Mouse (Mus musculus) cerebellum, postnatal 36 days (tissue): ENCODE measurements at regions not wholly inside any gene's neighbourhood (a gene's known extent, or its start where the extent isn't known, plus 50 kb on each side); places are given as distances from the start of the nearest gene placed in this dataset.
A peak's percentile ranks its signal among the peaks of the same experiment; 100 is the strongest.

Experiments used
- DNase-seq, 2 experiments: peaks; one replicate each; pipeline ENCODE4 v3.0.0; 2021 to 2022; ENCODE audit warnings: mixed read lengths in 2 of 2

DNA sequence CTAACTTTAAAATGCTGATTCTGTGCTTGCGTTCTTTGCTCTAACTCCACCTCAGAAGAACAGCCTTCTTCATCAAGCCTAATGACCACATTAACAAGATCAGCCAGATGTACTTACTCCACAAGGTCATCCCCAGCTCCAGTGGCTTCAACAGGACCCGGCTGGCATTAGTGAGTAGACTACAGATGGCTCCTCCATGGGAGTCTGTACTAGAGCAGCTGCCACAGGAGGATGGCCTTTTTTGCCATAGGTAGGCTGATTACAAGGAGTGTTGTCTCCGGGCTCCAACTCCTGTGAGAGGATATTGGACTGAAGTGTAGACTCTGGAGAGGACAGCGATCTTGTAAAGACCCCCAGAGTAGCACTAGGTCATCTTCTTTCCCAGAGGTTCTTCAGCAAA, 729.7 kb downstream of the Galc start:
- DNase-seq, result peak; percentile 4 to 5

DNA sequence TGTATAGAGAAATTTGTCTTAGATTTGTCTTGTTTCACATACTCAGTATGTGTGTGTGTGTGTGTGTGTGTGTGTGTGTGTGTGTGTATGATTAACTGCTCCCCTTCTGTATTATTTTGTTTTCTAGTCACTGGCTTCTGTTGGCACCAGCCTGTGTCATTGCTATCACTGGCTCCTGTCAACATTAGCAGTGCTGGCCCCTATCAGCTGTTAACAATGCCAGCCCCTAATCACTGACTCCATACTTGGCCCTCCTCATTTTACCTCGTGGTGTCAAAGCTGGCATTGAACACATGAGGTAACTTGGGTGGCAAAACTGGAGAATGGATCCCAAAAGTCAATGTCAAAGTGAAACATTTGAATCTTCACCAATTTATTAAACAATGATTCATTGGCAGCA, 733.3 kb downstream of the Galc start:
- DNase-seq, result no peak

DNA sequence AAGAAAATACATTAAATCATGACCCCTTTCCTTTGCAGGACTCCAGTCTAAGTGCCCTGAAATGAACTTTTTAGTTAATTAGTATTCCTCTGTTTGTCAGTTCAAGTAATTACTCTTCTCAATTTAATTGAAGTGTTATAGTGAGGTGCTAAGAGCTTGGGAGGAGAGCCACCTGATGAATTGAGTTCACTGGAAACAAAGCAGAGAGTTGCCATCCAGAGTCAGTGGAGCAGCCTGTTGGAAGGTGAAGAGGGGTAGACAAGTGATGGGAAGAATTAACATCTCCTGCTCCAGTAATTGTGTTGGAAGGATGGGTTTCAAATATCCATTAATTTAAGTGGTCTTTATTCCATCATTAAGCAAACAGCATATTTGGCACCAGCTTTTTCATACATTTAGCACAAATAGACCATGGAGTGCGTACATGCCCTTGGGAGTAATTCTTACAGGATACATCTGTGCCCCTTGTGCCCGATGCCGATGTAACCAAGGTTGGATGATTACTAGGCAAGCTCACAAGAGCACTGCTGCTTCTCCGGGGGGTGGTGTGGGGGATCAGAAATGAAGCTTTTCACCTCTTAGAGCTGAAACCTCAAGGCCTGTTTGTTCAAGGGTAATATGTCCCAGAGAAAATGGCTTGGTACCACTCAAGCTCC, 739.3 kb downstream of the Galc start:
- DNase-seq, result no peak

DNA sequence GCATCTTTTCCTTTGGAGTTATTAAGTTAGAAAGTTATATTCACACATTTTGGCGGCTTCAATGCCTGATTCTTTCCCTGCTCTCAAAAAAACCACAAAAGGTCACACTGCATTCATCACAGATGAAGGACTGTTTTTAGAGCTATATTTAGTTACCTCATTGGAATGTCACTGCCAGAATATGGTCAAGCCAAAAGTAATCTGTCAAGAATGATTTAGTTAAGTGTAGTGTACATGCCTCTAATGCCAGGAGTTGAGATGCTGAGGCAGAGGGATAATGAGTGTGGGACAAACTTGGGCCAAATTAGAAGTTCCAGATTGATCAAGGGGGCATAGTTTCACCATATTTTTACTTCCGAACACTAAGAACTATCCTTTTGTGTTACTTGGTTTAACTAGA, 741.7 kb downstream of the Galc start:
- DNase-seq, result no peak

DNA sequence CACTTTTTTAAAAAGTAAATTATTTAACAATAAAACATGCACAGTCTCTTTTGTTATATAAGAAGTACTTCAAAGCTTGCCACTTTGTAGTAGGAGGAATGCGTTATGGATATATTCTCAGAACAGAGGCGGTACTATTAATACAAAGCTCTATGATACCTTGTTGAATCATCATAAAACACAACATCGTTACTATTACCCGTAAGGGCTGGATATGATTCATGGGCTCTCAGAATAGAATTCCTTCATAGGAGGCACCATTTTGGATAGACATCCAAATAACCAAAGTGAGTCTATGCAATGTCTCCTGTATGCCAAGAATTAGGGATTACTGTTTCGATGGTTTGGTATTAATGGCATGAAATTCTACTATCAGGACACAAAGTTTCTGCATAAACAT, 743.5 kb downstream of the Galc start:
- no peak for DNase-seq

DNA sequence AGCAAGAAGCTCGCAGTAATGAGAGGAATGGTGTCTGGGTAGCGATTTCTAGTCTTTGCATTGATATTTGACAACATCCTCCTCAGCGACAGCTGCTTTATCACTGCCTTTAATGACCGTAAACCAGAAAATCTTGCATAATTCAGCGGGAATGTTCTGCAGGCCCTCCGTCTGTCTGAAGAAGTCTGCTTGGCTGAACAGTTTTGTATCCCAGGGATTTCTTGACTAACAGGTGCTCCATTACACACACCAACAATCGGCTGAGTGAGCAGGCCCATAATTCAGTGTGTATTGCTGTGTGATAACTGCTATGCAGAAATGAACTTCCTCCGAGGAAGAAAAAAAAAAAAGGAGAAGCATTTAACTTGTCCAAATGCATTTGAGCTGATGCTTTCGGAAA, 747.4 kb downstream of the Galc start:
- no peak for DNase-seq

DNA sequence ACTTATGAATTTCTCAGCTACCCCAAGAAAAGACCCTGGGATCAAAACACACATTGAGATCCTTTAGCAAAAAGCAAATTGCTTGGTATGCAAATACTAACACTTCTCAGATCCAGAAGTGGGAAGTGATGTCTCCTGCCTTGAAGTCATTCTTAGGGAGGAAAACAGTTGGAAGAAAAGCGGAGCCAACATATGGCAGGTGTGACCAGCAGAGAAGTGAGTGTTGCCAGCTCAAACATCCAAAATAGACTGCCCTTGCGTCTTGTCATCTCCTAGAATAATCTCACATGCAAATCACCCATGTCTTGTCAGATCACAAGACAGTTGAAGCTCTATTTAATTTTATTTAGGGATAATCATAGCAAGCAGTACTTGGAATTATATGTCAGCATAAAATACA, 757.8 kb downstream of the Galc start:
- no peak for DNase-seq

DNA sequence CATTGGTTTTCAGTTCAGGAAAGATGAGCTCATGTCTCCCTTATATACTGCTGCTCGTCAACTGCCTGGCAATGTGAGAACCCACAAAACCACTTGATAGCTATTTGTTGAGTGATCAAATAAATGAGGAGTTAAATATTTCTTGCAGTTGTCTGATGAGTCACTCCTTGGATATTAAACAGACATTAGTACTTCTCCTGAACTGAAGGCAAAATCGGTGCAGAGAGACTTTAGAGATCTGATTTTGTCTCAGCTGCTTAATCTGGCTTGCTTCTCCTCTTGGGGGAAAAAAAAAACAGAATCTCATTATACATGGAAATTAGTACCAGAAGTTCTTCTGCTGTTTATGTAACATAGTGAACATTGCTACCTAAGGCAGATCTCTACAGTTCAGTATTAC, 775.7 kb downstream of the Galc start:
- DNase-seq, result no peak

DNA sequence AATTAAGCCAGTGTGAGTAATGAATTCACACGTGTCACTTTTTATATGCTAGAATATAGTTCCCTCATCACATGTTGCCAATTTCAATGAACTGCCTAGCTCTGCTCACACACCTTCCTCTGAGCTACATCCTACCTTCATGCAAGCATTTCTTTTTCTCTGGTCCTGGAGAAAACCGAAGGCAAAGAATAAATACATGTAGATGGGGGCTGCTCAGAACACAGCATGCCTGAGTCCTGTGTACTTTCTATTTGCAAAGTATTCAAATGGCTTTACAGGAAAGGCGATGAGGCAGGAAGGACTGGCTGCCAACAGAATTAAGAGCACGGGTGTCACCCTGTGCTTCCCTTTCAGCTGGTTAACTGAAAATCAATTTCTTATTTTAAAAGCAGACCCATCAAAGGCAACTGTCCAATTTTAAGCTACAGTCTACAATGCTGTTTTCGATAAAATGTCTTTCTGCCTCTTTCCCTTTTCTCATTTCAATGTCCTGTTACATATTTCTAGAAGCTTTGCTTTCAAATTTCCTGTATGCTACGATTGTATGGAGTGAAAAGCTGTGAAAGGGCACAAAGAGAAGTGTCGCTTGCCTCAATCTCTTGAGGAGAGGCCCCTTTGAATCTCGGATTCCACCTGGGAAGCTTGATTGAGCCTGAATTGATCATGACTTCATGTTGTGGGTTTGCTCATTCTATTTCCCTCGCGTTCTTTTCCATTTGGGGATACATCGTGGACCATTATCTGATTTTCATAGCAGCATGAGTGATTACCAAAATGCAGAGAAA, 782.6 kb downstream of the Galc start:
- DNase-seq, result no peak

DNA sequence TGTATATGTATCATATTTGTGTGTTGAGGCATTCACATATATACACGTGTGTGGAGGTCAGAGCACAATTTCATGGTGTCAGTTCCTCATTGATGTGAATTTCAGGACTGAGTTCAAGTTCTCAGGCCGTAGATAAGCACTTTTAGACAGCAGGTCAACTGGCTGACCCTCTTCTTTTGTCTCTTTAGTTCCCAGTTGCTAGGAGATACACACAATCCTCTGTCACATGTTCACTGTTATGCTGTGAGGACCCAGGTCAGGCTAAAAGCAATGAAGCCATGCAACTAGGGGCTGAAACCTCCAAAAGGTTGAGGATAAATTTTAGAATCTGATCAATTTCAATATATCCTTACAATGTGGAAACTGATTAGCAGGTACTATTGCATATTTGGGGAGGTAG, 783.5 kb downstream of the Galc start:
- no peak for DNase-seq

DNA sequence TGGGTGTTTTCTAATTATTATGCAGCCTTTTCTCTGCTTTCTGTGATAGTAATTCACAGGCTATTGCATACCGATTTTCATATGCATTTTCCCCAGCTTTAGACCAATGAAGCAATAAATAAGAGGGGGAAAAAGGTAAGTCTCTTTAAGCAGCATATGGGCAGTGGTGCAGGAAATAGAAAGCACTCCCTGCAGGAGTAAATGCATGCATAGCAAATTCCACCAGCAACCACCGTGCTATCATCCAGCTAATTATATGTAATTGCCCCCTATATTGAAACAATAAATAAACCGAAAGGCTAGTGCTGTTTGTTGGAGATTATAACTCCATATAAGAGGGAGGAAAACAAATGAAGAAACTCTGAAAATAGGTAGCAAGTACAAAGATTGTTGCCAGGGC, 790.1 kb downstream of the Galc start:
- no peak for DNase-seq

DNA sequence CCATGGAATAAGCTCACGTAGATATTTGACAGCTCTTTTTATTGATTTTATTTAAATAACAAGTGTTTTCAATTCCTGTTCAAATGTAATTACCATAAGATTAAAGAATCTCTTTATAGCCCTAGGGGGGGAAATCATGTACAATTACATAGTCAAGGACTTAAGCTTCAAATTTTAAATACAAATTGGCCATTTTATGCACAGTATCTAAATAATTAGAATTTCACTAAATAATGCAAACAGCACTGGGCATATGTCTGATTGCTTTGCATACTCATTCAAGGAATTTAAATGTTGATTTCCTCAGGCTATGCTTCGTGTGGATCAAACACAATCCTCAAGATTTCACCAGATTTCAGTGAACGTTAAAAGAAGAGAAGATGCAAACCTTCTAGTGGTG, 823.1 kb downstream of the Galc start:
- DNase-seq, result no peak

DNA sequence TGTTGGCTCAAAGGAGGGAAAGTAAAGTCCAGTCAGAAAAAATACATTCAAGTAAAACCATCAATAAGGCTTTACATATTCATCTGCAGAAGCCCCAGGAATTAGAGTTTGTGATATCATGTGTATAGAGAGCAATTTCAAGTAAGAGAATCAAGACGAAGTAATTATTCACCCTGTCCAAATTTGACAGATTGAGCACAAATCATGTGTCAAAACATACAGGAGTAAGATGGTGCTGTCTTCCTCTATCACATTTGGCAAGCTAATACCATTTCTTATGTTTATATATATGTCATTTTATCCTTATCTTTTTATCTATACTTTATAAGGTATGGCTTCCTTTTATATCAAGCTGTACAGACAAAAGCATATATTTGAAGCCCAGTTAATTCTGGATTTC, 825.2 kb downstream of the Galc start:
- no peak for DNase-seq

DNA sequence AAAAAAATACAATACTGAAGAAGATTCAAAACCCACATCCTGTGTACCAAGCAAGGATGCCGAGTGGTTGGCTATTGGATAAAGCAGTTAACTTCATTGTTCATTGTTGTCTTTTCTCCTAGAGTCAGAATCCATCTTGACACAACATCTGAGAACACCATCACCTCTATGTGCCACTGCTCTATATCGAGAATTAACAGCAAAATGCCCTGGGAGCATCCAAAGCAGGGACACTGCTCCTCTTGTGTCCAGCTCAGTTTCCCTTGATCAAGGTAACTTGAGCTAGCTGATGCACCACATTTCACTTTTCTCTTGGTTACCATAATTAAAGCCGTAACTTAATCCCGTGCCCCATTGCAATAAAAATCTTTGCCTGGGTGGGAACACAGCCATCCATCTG, 826.6 kb downstream of the Galc start:
- no peak for DNase-seq

DNA sequence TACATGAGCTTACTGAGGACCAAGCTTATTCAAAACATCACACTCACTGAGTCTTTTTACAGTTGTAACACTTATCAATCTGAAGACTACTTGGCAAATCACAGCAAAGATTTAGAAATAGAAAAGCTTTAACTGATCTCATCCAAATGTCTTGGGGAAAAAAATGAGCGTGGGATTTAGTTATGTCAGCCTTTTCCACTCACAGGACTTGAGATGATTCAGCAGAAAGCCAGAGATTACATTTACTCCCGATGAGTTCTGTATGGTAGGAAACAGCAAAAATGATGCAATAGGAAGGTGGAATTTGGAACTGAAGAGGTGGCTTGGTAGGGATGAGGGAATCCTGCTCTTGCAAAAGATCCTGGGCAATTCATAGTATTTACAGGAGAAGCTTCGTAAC, 831.0 kb downstream of the Galc start:
- DNase-seq, result no peak

DNA sequence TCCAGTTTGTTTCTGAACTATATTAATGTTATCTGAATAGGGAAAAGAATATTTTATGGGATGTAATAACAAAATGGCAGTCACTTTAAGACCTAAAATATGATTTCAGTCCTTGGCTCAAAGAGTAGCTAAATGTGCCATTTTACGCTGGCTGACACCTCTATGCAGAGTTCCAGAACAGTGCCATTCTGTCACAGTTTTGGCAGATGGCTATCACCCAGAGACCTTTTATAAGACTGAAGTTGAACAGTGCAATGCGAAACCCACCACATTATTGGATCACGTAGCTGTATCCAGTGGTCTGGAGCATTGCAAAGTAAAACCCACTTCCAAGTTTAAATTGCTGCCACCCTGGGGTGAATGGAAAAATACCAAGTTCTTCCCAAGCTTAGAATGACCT, 834.5 kb downstream of the Galc start:
- no peak for DNase-seq

DNA sequence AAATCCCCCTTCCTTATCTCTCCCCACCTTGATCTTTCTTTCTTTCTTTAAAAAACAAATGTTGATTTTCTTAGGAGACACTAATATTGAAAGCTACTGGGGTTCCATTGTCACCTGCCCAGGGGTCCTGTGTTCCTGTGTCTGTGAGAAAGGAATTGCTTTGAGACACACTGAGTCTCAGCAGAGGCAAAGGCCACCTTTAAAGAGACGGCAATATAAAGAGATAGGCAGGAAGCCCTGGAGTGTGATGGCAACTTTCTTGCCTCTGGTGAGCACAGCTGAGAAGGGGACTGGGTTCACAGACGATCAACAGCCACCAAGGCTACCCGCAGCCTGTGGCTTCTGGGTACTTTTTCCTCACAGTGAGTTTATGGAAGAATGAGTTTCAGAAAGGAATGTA, 855.8 kb downstream of the Galc start:
- no peak for DNase-seq

DNA sequence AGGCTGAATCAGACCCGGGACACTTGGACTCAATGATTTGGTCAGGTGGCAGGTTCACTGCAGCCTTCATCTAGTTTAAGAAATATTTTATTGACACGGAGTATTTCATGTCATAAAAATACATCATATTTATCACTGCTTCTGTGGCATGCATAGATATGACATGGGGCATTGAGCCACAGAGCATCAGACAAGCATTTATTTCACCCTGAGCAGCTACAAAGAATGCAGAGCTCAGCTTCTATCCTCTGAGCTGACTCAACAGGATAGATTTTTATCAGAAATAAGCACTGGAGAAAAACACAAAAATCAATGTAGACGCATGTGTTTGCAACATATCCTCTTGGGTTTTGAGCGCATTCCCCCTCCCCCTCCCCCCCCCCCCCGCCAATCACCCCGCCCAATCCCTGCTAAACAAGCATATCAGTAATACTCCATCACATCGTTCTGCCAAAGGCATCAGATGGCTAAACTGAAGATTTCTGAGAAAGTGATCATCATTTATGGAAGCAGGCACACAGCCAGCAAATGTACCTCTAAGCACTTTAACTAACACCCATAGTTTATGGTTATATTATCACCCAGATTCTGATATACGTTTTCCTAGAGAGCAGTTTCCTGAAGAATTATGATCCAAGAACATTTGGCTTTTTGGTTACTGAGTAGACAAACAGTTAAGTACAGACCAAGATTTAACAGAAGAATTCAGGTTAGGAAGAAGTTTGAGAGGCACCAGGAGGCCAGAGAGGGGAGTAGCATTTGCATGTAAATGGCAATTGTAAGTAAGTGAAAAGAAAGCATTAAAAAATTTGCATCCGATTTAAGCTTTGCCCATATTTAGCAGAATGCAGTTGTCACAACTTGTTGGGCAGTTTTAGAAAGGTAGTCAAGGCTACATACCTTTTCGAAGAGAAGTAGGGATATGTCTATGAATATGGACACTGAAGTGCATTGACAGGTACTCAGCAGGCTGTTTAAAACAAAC, 856.6 kb downstream of the Galc start:
- DNase-seq, result no peak

DNA sequence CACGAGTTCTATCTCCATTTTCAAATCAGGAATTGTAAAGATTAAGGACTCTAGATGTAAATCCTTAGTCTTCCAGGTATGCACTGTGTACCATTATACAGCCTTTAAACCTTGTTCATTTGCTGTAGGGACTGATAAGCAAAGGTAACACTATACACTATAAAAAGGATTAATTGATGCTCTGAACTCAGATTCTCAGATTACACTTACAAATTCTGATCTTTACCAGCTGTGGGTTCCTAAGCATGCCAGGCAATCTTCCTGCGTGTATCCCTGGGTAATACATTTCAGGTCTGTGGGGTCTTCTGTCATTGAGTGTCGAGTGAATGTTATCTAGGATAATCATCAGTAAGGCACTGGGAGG, 860.7 kb downstream of the Galc start:
- DNase-seq, result no peak

DNA sequence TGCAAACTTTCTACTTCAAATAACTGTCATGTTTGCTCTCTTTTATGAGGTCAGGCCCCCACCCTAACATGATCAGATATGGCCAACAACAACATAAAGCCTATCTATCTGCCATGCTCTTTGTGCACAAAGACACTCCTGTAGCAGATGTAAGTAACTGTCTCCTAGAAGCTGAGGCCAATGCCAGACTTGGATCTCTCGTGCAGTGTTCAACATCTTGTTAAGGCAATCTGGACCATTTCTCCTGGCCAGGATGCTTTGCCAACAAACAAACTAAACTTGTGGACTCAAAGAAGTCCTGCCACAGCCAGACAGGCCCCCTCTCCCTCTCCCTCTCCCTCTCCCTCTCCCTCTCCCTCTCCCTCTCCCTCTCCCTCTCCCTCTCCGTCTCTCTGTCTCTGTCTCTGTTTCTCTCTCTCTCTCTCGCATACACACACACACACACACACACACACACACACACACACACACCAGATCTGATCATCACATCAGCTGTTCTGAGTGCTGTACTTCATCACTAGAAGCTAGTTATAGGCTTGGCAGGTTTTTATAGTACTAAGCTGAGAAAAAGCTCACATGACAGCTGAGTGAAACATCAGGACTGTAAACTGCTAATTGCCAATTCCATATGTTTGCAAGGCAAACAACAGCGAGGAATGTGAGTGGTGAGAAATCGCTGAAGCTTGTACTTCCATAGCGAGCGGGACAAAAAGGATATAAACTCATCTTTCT, 861.2 kb downstream of the Galc start:
- DNase-seq, result no peak

DNA sequence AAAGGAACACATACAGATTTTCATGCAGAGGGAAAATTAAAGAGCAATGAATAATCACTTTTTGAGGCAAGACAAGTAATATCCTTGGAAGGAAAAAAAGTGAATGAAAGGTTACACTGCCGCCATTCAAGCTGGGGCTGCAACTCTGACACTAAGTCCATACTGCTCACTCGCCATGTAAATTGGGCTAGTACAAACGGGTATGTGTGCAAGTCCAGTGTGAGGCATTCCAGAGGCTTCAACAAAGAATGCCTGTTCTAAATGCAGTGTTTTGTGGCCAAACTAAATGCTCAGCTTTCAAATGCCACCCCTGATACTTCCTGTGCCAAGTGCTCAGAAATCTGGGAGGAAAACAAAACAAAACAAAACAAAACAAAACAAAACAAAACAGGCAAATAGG, 897.5 kb downstream of the Galc start:
- DNase-seq, result no peak

DNA sequence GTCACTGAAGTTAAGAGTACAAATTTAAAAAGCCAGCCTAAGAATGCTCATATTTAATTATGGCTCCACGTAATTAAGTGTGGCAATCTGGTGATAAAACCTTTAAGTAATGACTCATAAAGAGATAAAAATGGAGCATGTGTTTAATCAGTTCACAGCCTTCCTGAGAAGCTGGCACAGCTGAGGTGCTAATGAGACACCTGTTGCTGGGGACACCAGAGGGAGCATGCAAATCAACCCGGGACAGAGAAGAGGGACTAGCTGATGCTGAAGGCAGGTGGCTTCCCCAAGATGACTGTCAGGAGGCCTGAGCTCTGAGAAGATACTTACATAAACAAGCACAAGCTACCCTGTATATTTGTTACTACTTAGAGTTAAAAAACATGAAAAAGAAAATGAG, 898.6 kb downstream of the Galc start:
- DNase-seq, result no peak

DNA sequence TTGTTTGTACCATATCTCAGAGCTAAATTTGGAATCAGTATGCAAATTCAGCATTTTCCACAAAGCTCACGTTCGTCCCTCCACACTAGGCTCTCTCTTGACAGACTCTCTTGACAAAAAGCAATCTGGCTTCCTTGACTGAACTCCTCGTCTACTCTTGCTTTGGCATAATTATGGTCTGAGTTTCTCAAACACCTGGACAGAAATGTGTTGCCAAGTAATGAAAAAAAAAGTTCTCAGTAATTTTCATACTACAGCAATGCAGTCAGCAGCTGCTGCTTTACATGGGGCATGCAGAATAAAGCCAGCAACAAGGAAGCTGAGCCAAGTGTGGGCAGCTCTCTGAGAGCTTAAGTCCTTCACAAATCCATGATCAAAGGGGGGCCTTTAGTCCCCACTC, 932.7 kb downstream of the Galc start:
- DNase-seq, result no peak
